In the genomic region with DNA sequence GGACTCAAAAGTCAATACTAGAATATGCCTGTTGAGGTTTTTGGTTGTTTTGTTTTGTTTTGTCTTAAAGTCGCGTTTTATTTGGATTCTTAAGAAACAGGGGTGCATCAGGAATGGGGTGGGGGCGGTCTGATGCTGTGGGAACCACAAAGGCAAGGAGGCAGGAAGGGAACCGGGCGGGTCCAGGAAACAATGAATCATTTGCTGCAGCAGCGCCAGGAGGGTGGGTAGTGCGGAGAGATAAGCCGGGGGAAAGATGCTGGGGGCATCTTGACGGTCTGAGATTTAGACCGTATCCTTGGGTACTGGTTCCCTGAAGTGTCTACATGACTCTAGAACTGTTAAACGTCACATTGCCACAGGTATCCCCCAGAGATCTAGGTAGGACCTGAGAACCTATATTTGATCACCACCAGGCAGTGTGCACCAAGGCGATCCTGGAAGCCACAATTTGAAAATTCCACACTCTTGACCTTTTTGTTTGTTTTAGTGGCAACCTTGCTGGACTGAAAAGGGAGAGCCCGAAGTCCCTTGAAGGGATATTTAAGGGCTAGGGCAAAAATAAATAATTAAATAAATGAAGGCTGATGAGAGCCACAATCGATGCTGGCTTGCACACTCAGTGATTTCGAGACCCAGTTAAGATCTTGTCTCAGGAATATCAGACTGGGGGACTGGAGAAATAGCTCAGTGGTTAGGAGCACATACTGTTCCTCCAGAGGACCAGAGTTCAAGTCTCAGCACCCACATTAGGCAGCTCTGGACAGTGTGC, we compare ENCODE assay signal across 12 mouse cellular contexts. TPM values are rescaled to one million over a fixed set of nuclear protein-coding genes. Genes with fewer than 3 reads are reported as not detected.
DNase-seq lines count a peak whose midpoint lies in the region; ATAC-seq lines count a peak whose summit lies in the region.
"Had no signal": no experiment of that assay in that cellular context is flagged by ENCODE, and none has a peak within 500 bp of the region (broad histone marks: within the 10 kb centered on the region; RNA-seq: fewer than 3 reads in every experiment).

No protein-coding gene starts in this region.

- WGBS in liver, embryonic 16.5 days (ENCODE audit: insufficient replicate concordance), result 12% methylated on average over 15 of the region's 15 CpGs
- 75% methylated on average over 15 of the region's 15 CpGs for WGBS in hindbrain, embryonic 11.5 days
- WGBS in midbrain, embryonic 13.5 days, result 77% methylated on average over 15 of the region's 15 CpGs

- ATAC-seq in liver, embryonic 16.5 days (ENCODE audit: low read depth), result no peak
- no peak for ATAC-seq in hindbrain, embryonic 11.5 days (ENCODE audit: low FRiP score)
- ATAC-seq in midbrain, embryonic 13.5 days, result no peak
- ATAC-seq: Patski had no signal

- no peak overlapping the region for H3K4me3 ChIP-seq in liver, embryonic 16.5 days (ENCODE audit: low read depth, low read length)
- no peak overlapping the region for H3K4me3 ChIP-seq in hindbrain, embryonic 11.5 days (ENCODE audit: low read depth, low read length)
- no peak overlapping the region for H3K4me3 ChIP-seq in midbrain, embryonic 13.5 days (replicated peaks)
- H3K4me3 ChIP-seq: limb, embryonic 13.5 days; neural tube, embryonic 12.5 days had no signal

- H3K9ac ChIP-seq in liver, embryonic 16.5 days (ENCODE audit: low read depth, low read length), result no peak overlapping the region
- H3K9ac ChIP-seq in hindbrain, embryonic 11.5 days (ENCODE audit: low read depth, low read length), result no peak overlapping the region
- H3K9ac ChIP-seq in midbrain, embryonic 13.5 days (replicated peaks), result no peak overlapping the region
- H3K9ac ChIP-seq: limb, embryonic 13.5 days; neural tube, embryonic 12.5 days had no signal

- intact Hi-C loops in heart, postnatal 10 days (cut with DNase I), result no loop called here

- DNase-seq in 3T3-L1 (ENCODE audit: low read depth, low spot score), result peak; percentile 38
- peak; percentile 49 for DNase-seq in adrenal gland, adult 8-10 months
- DNase-seq in heart, postnatal 10 days, result peak; percentile 62 to 65
- DNase-seq in spleen, postnatal 10 days (ENCODE audit: low spot score in 2 of 2), result no peak
- no peak for DNase-seq in hindbrain, embryonic 11.5 days (ENCODE audit: low spot score)
- DNase-seq in urinary bladder, postnatal 4 days (ENCODE audit: low spot score in 2 of 2), result no peak
- DNase-seq: cerebellum, postnatal 36 days had no signal

- no peaks in the 10 kb centered on the region for H3K9me3 ChIP-seq in liver, embryonic 16.5 days (replicated peaks; ENCODE audit: control insufficient read depth, low read length)
- H3K9me3 ChIP-seq in hindbrain, embryonic 11.5 days (ENCODE audit: control insufficient read depth, low read length), result no peaks in the 10 kb centered on the region
- H3K9me3 ChIP-seq in midbrain, embryonic 13.5 days, result no peaks in the 10 kb centered on the region
- H3K9me3 ChIP-seq: limb, embryonic 13.5 days; neural tube, embryonic 12.5 days had no signal

- no peak overlapping the region for H3K4me2 ChIP-seq in liver, embryonic 16.5 days (ENCODE audit: low read depth, low read length)
- H3K4me2 ChIP-seq in hindbrain, embryonic 11.5 days (replicated peaks; ENCODE audit: low read depth, low read length), result no peak overlapping the region
- no peak overlapping the region for H3K4me2 ChIP-seq in midbrain, embryonic 13.5 days (replicated peaks)
- H3K4me2 ChIP-seq: limb, embryonic 13.5 days; neural tube, embryonic 12.5 days had no signal

- peak overlapping the region; percentile 65; the same call in 1 of the 2 replicates for H3K27ac ChIP-seq in liver, embryonic 16.5 days (ENCODE audit: low read length)
- no peak overlapping the region for H3K27ac ChIP-seq in hindbrain, embryonic 11.5 days (ENCODE audit: low read depth, low read length)
- no peak overlapping the region for H3K27ac ChIP-seq in midbrain, embryonic 13.5 days
- H3K27ac ChIP-seq: limb, embryonic 13.5 days; neural tube, embryonic 12.5 days had no signal

- no peaks in the 10 kb centered on the region for H3K36me3 ChIP-seq in liver, embryonic 16.5 days (ENCODE audit: control insufficient read depth, insufficient read depth)
- H3K36me3 ChIP-seq in hindbrain, embryonic 11.5 days (ENCODE audit: control insufficient read depth, insufficient read depth, low read length), result no peaks in the 10 kb centered on the region
- H3K36me3 ChIP-seq in midbrain, embryonic 13.5 days, result no peaks in the 10 kb centered on the region
- H3K36me3 ChIP-seq: limb, embryonic 13.5 days; neural tube, embryonic 12.5 days had no signal

- H3K27me3 ChIP-seq in liver, embryonic 16.5 days (ENCODE audit: control insufficient read depth, insufficient read depth, low read depth, low read length), result no peaks in the 10 kb centered on the region
- H3K27me3 ChIP-seq in hindbrain, embryonic 11.5 days (ENCODE audit: control insufficient read depth, insufficient read depth, low read length), result no peaks in the 10 kb centered on the region
- H3K27me3 ChIP-seq in midbrain, embryonic 13.5 days, result no peaks in the 10 kb centered on the region
- H3K27me3 ChIP-seq: limb, embryonic 13.5 days; neural tube, embryonic 12.5 days; Patski had no signal

- H3K4me1 ChIP-seq in liver, embryonic 16.5 days (ENCODE audit: control insufficient read depth, low read depth, low read length), result no peaks in the 10 kb centered on the region; the same call in 1 of the 2 replicates
- H3K4me1 ChIP-seq in hindbrain, embryonic 11.5 days (replicated peaks; ENCODE audit: control insufficient read depth, insufficient read depth, low read length), result 0 out of 2 replicates have a peak, but pooled peaks cover 2% of the 10 kb centered on the region
- peaks cover 3% of the 10 kb centered on the region; the same call in 1 of the 2 replicates for H3K4me1 ChIP-seq in midbrain, embryonic 13.5 days (replicated peaks)
- H3K4me1 ChIP-seq: limb, embryonic 13.5 days; neural tube, embryonic 12.5 days had no signal

RNA-seq across cellular contexts. Expression of gene Lima1, which starts 8.6 kb away (rescaled TPM):
- total RNA-seq in adrenal gland, adult 8-10 months (2022), result 10 to 100 TPM; 42.8 to 70.7 (median 52.7) TPM
- 10 to 100 TPM; 27.9 to 32.8 TPM for total RNA-seq in heart, postnatal 10 days (2021)
- polyA plus RNA-seq in liver, embryonic 16.5 days (2015; fragmentation: Nextera tagmentation; extraction: Ambion mirVana), result 12.2 and 14.2 TPM in 2 replicates
- polyA plus RNA-seq in hindbrain, embryonic 11.5 days (2014; fragmentation: Nextera tagmentation; extraction: Ambion mirVana), result 30.8 and 31.8 TPM in 2 replicates
- 17.1 and 17.2 TPM in 2 replicates for polyA plus RNA-seq in midbrain, embryonic 13.5 days (2015; fragmentation: Nextera tagmentation; extraction: Ambion mirVana)

Comparison
In these comparisons a context has a peak if more than half of its experiments do, and no peak if none do; other contexts are left out.
1. DNase-seq: peak in 3T3-L1 (single experiment), adrenal gland, adult 8-10 months (single experiment) and heart, postnatal 10 days (2 of 2); none in spleen, postnatal 10 days (0 of 2), hindbrain, embryonic 11.5 days (single experiment) and urinary bladder, postnatal 4 days (0 of 2).